ENCODE assay signal across 1 mouse cellular context in the genomic region with DNA sequence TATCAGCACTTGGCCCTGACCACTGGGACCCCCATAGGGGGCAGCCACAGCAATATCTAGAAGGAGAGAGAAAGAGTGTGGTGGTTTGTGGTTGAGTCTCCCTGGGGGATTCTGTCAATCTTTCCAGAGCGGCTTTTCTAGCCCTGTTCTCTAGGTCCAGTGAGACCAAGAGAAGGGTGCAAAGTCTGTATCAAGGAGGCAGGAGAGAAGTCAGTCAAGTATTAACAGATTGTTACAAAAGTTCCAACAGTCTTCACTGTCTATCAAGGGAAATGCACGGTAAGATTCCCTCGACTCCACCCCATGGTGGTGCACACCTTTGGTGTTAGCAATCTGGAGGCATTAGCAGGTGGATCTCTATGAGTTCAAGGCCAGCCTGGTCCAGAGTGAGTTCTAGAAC.
TF ChIP-seq lines count a peak whose summit lies in the region.

No protein-coding gene starts in this region.

TF ChIP-seq in CH12.LX, 34 proteins besides CTCF, POLR2A, EP300 and RAD21 (continued from another document):
- TF ChIP-seq NELFE (IDR thresholded peaks at IDR 0.05; ENCODE audit: low read depth, low read length) (no peak), JUND (conservative IDR thresholded peaks at IDR 0.05; ENCODE audit: low read depth, low read length) (peak; percentile 96), KAT2A (IDR thresholded peaks at IDR 0.05; ENCODE audit: insufficient replicate concordance, low read length) (peak; percentile 73; the same call in 1 of the 2 replicates), USF1 (IDR thresholded peaks at IDR 0.05; ENCODE audit: low read depth, low read length) (no peak), CHD1 (IDR thresholded peaks at IDR 0.05; ENCODE audit: low read depth, low read length) (no peak), ELF1 (IDR thresholded peaks at IDR 0.05; ENCODE audit: low read depth, low read length) (no peak; the same call in 1 of the 2 replicates), BHLHE40 (IDR thresholded peaks at IDR 0.05; ENCODE audit: low read depth, low read length) (peak; percentile 83), ZNF384 (IDR thresholded peaks at IDR 0.05; ENCODE audit: low read depth, low read length) (0 out of 2 replicates have a peak, but pooled peaks have one; percentile 22), ZMIZ1 (IDR thresholded peaks at IDR 0.05; ENCODE audit: low read depth, low read length) (no peak), NRF1 (IDR thresholded peaks at IDR 0.05; ENCODE audit: low read depth, low read length) (no peak), ZKSCAN1 (IDR thresholded peaks at IDR 0.05; ENCODE audit: borderline replicate concordance, low read depth, low read length) (no peak), CHD2 (IDR thresholded peaks at IDR 0.05; ENCODE audit: low read length) (peak; percentile 68), TCF12 (IDR thresholded peaks at IDR 0.05; ENCODE audit: low read depth, low read length) (peak; percentile 77), MXI1 (IDR thresholded peaks at IDR 0.05; ENCODE audit: low read depth, low read length) (0 out of 2 replicates have a peak, but pooled peaks have one; percentile 40), MAX (IDR thresholded peaks at IDR 0.05; ENCODE audit: low read length) (no peak), ETS1 (conservative IDR thresholded peaks at IDR 0.05; ENCODE audit: low read depth, low read length) (peak; percentile 85), MAZ (IDR thresholded peaks at IDR 0.05; ENCODE audit: low read depth, low read length) (peak; percentile 90; the same call in 1 of the 2 replicates), IRF4 (IDR thresholded peaks at IDR 0.05; ENCODE audit: low read depth, low read length) (peak; percentile 94), TBP (conservative IDR thresholded peaks at IDR 0.05; ENCODE audit: low read depth, low read length) (0 out of 2 replicates have a peak, but pooled peaks have one; percentile 27), RCOR1 (conservative IDR thresholded peaks at IDR 0.05; ENCODE audit: low read depth, low read length) (peak; percentile 94), USF2 (conservative IDR thresholded peaks at IDR 0.05; ENCODE audit: low read depth, low read length) (no peak)
